Mouse (Mus musculus) spleen, embryonic (tissue): Measurements from ENCODE around the gene H3f3b.

ENCODE experiments used
- CTCF ChIA-PET: fragments of 350-600 bp; sonication (Branson Sonifier 250); formaldehyde crosslinking; loops from one replicate; lab custom pipeline; 2022; lab: Charles Lee

The H3f3b gene

DNA sequence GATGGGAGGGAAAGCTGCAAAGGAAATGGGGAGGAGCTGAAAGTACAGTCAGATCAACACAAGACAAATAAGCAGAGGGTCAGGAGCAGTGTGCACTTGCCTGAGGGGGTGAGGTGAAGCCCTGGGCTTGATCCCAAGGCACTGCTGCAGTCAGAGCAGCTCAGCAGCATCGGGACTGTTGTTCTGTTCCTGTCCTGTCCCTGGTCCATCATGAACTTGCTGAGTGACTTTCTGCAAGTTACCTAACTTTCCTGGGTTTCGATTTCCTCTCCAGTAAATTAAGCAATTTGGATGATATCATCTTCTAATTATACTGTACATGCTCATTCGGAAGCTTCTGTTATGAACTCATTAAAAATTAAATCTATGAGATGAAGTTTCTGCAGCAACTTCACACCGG lies at the start of gene H3f3b:
Gene H3f3b, minus strand, starts transcription at position 207 of the 400 bp plus-strand sequence.
- CTCF ChIA-PET = no interaction called here

DNA sequence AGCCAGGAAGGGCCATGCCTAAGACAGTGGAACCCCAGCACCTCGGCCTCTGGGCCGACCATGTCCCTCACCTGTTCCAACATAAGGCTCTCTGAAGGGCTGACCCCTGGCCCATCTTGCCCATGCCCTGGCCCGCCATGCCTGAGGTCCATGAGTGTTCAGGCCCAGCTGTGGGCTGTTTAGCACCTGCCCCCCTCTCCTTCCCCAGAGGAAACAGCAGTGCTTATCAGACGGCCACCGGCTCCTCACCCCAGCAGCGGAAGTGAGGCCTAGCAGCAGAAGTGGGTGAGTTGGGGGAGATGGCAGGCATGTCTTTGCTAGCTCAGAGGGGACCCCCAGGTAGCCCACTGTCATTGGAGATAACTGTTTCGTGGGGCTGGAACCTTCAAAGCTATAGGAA lies 49.1 kb upstream of the H3f3b start:
- CTCF ChIA-PET = no interaction called here

DNA sequence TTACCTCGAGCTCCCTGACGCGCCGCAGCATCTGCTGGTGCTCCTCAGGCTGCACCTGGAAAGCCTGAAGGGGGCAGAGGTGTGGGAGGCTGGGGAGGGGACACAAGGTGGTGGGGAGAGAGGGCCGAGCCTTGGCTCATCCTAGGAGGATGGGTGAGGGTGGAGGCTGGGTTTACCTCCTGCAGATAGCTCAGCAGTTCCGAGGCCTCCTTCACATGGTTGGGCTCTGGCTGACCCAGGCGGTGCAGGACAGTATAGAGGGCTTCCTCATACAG lies 48.4 kb upstream of the H3f3b start:
- CTCF ChIA-PET = interaction anchor here (1.1 kb wide), 1 partner anchor 9 kb away, joined by 3 read pairs; no protein-coding TSS in a partner anchor

DNA sequence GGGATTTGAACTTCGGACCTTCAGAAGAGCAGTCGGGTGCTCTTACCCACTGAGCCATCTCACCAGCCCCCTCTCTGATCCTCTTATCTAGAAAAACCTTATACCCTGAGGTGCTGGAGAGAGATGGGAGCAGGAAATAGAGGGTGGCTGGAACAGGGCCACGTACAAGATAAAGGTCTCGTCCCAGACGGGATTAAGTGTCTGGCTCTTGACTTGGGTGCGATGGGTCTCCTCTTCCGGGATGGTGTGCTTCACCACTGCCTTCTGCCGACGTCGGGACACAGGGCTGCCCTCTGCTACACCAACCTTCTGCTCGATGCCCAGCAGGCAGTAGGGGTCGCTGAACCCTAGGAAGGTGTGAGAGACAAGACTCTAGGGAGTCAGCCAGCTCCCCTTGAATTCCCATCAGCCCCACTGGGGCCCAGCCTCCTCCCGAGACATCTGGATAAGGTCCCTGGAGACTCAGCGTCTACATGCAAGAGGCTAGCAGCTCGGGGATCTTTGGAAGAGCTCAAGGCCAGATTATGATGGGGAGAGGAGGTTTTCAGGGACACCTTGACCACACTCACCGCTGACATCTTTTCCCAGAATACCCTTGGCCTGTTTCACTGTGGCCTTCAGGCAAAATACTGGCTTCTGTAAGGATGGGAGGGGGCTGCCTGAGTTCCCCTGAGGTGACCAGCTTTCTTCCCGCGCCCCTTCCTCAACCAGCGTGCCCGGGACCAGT lies 47.9 kb upstream of the H3f3b start:
- CTCF ChIA-PET = interaction anchor here (1.1 kb wide), 1 partner anchor 9 kb away, joined by 3 read pairs; no protein-coding TSS in a partner anchor

DNA sequence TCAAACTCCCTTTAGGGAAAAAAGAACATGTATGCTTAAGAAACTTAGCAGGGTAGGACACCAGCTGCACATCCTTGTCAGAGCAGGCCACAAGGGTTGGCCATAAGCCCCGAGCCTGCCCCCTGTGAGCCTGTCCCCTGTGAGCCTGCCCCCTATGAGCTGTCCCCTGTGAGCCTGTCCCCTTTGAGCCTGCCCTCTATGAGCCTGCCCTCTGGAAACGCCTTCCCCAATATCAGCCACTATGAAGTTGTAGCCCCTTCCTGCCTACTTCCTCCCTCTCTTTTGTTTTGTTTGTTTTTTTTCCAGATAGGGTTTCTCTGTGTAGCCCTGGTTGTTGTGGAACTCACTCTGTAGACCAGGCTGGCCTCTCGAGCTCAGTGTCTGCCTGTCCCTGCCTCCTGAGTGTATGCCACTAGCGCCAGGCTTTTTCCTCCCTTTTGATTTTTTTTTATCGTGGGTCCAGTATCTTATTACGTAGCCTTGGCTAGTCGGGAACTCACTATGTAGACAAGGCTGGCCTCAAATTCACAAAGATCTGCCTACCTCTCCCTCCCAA lies 46.8 kb upstream of the H3f3b start:
- CTCF ChIA-PET = interaction anchor here (0.5 to 0.6 kb wide), 2 partner anchors 12 to 43 kb away, joined by 4 read pairs; no protein-coding TSS in a partner anchor

DNA sequence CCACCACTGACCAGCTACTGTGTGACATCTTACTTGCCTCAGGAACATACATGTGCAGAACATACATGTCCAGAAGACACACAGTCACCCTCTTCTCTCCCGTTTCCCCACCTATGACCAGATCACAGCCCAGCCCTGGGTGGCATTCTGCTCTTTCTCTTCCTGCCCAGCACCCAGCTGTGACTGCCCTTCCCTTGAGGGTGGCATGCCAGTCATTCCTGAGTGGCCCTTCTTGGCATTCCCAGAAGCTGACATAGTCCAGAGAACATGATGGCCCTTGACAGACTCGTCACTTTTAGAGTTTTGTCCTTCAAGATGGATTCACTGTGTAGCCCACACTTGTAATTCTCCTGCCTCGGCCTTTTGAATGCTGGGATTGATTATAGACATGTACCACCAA lies 44.8 kb upstream of the H3f3b start:
- CTCF ChIA-PET = no interaction called here

DNA sequence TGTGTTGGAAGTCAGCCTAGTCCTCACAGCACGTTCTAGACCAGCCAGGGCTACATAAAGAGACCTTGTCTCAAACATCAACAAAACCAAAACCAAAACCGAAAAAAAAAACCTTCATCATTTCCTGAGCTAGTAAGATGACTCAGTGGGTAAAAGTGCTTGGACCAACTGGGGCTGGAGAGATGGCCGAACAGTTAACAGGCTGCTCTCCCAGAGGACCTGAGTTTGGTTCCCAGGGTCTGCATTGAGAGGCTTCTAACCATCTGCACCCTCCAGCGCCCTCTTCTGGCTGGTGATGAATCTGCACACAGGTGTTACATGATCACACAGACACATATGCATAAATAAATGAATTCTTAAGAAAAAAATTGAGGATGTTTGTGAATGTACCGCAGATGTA lies 43.7 kb upstream of the H3f3b start:
- CTCF ChIA-PET = no interaction called here

DNA sequence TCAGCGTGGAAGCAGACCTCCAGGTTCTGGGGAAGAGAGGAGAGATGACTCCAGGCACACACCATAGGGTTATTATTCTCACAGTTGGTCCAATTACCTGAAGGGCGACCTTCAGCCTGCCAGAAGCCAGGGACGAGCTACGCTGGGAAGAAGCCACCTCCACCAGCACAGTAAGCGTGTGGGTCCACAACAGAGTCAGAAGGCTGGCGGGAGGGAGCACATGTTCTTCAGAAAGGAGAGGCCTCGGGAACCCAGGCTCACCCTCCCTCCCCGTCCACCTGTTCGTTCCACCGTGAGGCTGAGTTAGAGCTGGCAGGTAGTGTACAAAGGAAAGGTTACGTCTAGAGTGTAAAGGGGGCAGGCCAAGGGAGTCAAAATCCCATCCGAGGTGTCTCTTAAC lies 37.6 kb upstream of the H3f3b start:
- CTCF ChIA-PET = no interaction called here

DNA sequence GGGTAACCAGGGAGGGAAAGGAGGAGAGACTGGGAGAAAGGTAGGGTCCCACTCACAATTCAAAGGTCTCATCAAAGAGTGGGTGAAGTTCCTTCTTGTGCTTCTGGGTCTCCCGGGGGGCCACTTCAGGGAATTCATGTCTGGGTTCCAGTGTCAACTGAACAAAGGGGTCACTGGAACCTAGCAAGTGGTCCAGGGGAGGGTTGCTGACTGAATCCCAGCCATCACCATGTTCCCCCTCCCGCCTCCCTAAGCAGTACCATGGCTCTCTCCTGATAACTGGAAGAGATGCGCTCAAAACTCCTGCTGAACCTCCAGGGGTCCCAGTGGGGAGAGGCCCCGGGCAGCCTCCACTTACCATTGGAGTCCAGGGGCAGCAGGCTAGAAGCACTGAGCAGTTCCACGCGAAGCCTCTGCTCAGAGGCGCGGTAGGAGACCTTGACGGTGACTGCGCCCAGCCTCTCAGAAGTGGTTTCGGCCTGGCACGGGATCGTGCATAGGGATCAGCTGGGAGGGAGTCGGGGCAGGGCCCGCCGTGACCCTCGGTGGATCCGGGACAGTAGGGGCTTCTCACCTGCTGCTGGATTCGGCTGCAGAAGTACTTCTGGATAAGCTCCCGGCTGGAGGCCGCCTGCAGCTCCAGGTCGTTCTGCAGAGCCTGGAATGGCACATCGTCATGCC lies 36.6 kb upstream of the H3f3b start:
- CTCF ChIA-PET = no interaction called here

DNA sequence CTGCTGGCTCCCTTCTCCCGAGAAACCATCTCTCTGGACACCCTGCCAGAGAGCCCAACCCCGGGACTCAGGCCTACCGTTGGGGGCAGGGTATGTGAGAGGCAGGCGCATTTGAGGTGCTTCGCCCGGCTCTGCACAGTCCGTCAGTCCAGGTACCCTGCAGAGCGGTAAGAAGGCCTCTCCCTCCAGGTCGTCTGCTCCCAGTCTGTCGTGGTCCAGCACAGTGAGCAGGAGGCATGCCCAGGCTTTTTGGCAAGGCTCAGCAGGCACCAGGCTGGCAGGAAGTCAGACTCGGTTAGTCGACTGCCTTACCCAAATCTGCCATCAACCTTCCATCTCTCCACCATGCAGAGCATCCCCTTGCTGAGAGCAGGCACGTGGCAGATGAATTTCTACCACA lies 35.8 kb upstream of the H3f3b start:
- CTCF ChIA-PET = no interaction called here

DNA sequence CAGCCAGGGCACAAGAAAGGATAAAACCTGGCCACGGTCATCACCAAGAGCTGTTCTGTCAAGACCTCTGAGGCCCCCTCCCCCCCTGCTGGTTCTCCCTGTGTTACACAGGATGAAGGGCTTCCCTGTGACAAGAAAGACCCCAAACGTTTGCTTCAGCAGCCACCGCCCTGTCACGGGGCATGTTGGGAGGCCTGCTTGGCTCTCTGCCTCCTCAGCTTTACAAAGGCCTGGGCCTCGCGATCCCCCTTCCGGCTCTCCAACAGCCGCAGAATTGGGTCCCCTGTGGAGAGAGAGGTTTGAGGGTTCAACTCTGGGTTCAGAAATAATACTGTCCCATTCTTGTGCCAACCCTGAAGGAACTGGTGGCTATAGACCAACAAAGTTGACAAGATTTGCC lies 34.8 kb upstream of the H3f3b start:
- CTCF ChIA-PET = no interaction called here

DNA sequence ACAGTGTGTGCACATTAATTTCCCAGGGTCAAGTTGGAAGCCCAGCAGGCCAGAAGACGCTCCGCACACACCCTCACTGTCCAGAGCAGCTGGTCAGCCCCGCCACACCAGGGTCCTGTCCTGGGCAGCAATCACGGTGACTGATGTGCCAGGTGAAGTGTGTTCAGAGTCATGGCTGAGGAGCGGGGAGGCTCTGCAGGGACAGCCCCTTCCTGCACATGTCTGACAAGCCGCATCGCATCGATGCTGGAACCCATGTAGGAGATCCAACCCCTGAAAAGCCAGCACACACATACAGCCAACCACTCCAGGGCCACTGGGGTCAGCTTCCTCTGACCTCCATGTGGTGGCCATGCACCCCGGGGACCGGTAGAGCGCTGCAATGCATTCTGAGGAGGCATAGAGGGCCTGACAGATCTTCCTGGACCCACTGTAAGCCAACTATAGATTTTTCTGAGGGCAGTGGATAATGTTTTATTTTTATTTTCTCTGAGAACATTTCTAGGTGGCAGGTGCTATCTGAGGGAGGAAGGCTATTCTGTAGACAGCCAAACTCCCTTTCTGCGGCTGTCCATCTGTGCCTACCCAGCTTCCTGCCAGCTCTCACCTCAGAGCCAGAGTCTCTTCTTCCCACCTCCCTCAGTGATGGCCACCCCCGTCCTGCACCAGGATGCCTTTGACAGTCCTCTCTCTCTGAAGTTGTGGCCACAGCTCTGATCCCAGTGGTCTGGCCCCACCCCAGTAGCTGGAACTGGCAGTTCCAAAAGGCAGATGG lies 34.1 kb upstream of the H3f3b start:
- CTCF ChIA-PET = no interaction called here

DNA sequence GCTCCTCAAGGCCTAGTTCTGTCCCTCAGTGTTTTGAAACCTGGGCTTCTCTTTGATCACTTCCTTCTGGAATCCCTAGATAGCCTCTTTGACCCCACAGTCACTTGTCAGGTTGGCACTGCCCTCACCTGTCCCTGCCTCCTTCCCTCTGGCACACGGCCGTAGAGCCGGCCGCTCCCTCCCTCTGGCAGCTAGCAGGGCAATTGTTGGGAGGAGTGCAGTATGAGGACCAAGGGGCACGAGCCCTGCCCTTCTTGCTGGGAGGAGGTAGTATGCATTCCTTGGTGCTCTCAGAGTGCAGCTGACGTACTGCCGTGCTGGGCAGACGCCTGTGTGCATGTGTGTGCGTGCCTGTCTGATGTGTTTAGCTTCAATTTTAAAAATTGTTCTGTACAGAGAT lies 32.8 kb upstream of the H3f3b start:
- CTCF ChIA-PET = no interaction called here

DNA sequence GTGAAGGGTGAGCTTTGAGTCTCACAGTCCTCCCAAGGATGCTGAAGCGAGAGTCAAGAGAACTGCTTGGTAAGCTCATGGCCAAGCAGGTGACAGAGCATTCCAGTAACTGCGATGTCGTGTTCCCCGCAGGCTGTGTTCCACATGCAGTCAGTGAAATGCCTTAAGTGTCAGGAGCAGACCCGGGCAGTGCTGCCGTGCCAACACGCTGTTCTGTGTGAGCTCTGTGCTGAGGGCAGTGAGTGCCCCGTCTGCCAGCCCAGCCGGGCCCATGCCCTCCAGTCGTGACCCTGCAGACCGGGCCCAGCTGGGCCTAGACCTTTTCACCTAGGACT lies 31.9 kb upstream of the H3f3b start:
- CTCF ChIA-PET = no interaction called here

DNA sequence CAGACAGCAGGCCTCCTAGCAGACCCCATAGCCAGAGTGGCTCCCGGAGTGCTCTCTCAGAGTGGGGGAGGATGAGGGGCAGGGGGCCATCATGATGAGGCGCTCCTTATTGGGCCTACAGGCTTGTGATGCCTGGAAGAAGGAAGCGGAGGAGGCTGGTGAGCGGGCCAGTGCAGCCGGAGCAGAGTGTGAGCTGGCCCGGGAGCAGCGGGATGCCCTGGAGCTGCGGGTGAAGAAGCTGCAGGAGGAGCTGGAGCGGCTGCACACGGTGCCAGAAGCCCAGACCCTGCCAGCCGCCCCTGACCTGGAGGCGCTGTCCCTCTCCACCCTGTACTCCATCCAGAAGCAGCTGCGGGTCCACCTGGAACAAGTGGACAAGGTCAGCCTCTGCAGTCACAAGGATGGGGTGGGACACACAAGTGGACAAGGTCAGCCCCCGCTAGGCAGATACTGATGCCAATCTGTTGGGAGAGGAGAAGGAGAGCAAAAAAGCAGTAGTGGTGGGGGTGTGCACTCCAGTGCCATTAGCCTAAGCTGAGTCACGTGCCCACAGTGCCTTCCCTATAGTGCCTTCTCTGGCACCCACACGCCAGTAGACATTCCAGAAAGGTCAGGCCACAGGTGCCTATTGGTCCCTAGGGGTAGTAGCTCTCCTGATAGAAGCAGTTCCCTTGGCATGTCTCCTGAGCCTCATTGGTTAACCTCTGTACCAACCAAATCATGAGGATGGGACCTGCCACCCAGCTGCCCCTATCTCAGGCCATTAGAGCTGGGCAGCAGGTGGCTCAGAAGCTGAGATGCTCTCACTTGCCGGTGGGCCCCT lies 31.3 kb upstream of the H3f3b start:
- CTCF ChIA-PET = interaction anchor here (1.0 kb wide), 1 partner anchor 26 kb away, joined by 3 read pairs; no protein-coding TSS in a partner anchor

DNA sequence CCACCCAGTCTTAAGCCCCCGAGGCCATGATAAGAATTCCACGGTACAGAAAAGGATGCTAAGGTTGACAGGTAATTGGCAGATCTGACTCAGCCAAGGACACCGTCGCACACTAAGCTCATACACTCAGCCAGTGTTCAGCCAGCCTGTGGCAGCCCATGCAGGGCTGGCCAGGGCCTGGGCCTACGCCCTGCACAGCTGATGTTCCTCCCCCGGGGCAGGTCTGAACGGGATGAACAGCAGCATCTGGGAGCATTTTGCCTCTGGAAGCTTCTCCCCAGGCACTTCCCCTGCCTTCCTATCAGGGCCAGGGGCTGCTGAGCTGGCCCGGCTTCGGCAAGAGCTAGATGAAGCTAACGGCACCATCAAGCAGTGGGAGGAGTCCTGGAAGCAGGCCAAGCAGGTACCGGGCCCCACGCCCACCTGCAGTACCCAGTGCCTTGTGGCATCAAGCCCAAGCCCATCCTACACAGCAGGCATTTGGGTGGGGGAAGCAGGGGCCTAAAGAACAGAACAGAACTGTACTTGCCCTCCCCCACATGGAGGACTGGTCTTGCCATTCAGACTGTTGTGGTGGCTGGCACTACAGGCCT lies 30.4 kb upstream of the H3f3b start:
- CTCF ChIA-PET = interaction anchor here (0.7 to 1.0 kb wide), 2 partner anchors 27 to 105 kb away, joined by 3 to 5 read pairs; no protein-coding TSS in a partner anchor

DNA sequence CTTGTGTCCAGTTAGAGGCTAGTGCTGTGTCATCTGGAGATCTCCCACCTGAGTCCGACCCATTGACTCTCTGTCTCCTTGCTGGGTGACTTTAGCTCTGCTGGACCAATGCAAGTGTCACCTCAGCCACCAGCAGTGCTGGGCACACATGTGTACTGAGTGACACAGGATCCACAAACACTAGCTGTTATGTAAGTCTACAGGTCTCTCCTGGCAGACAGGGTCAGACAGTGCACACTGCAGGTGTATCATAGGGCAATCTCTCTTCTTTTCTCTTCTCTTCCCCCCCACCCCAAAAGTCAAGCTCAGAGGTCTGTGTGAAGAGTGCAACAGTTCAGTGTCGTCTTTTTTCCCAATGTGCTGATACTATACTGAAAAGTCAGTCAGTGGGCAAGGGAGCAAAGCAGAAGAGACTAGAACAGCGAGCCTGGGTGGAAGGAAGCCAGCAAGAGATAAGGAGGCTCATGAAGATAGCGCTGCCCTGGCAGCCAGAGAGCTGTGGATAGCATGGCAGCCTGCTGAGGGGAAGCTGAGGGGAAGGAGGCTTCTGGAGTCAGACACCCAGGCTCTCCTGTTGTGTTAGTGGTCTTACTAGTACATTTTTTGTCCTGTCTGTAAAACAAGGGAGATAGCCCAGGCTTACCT lies 29.6 kb upstream of the H3f3b start:
- CTCF ChIA-PET = interaction anchor here (0.6 to 0.7 kb wide), 2 partner anchors 63 to 105 kb away, joined by 5 to 16 read pairs; no protein-coding TSS in a partner anchor

DNA sequence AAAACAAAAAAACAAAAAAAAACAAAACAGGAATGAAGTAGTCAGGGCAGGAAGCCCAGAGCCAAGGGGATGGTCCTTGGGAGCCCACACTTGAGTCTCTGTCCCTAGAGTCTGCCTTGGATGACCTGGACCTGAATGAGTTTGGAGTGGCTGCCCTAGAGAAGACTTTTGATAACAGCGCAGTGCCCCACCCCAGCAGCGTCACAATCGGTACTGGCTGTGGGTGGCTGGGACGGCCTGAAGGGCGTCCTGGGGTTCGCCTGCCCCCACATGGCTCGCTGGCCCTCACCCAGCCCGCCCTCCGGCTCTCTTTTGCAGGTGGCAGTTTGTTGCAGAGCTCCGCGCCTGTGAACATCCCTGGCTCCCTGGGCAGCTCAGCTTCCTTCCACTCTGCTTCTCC lies 28.1 kb upstream of the H3f3b start:
- CTCF ChIA-PET = interaction anchor here (0.6 kb wide), 1 partner anchor 12 kb away, joined by 6 read pairs; no protein-coding TSS in a partner anchor

DNA sequence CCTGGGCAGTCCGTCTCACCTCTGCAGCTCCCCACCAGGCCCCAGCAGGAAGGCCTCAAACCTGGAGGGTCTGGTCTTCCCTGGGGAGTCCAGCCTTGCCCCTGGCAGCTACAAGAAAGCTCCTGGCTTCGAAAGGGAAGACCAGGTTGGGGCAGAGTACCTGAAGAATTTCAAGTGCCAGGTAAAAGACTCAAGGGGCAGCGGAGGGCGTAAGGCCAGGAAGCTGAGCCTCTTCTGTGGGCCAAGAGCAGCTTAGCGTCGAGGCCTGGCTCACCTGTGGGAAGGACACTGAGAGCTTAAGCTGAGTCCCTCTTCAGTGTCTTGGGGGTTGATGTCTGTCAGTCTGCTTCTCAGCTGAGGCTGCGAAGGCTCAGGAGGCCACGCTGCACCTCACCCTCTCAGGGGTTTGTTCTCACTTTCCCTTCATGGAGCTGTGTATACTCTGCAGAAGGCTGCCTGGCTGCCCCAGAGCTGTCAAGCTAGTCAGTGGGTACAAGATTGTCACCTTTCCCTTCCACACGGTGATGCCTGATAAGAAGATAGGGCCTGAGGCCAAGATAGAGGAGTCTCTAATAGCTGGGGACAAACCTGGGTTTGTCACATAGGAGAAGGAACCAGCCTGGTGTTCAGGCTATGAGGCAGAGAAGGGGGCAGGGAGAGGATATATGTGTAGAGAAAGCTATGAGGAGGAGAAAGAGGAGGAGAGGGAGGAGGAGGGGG lies 25.9 kb upstream of the H3f3b start:
- CTCF ChIA-PET = no interaction called here

DNA sequence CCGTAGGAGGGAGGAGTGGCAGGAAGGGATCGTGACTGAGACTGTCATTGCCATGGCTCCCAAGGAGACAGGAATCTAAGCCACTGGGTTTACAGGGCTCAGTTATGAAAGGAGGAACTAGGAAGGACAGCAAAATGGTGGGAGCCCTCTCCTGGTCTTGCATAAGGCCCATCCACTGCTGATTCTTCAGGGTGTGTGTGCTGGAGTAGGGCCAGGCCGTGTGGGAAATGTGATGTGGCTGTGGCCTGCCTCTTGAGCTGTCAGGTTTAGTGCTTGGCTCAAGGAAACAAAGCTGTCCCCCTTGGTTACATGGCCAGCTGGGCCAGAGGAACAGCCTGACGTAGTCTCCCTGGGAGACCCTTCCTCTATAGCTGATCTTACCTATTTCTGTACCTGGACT lies 22.4 kb upstream of the H3f3b start:
- CTCF ChIA-PET = no interaction called here
